Mouse (Mus musculus) effector memory CD4-positive, alpha-beta T cell, adult 5 months (primary cell): Measurements from ENCODE around the gene Rcl1. TPM values are rescaled to one million over a fixed set of nuclear protein-coding genes. Genes with fewer than 3 reads are reported as not detected.

ENCODE experiments used
- polyA plus RNA-seq: library from polyadenylated mRNA; unstranded; fragments of 100-300 nt; shearing (Covaris generic); gene quantifications from one replicate; pipeline ENCODE4 v1.2.1, GENCODE M21; 2017

The Rcl1 gene
- 88.0 TPM for polyA plus RNA-seq

GRCm38 (mm10) chr19:29100874-29101542 lies at the start of gene Rcl1:
TSS of gene Rcl1 (plus strand) at chr19:29101375.

Other genes with a start within 250 kb of the Rcl1 start
- 20.3 TPM for gene Plpp6, start 137.4 kb upstream of the Rcl1 start, polyA plus RNA-seq
- gene 4430402I18Rik, start 133.6 kb upstream of the Rcl1 start, polyA plus RNA-seq: 0.39 TPM
- gene Cdc37l1, start 111.0 kb upstream of the Rcl1 start, polyA plus RNA-seq: 67.9 TPM
- 18.7 TPM for gene Ak3, start 53.4 kb upstream of the Rcl1 start, polyA plus RNA-seq
- gene Jak2, start 150.5 kb downstream of the Rcl1 start, polyA plus RNA-seq: 250 TPM
- 38.4 TPM for gene Insl6, start 224.0 kb downstream of the Rcl1 start, polyA plus RNA-seq
- not detected for gene Rln1, start 233.3 kb downstream of the Rcl1 start, polyA plus RNA-seq